Mouse (Mus musculus) G1E (cell line): ENCODE results near the gene Alg6. TPM values are rescaled to one million over a fixed set of nuclear protein-coding genes. Genes with fewer than 3 reads are reported as not detected.

Source experiments
- ATAC-seq: 2 replicates; pipeline ENCODE4 v1.8.0; 2016; ENCODE audit warnings: mild to moderate bottlenecking; ENCODE audit not compliant: insufficient number of reproducible peaks, poor library complexity, low FRiP score, severe bottlenecking; ENCODE audit errors: extremely low read depth
- DNase-seq: peaks from one replicate; pipeline ENCODE4 v3.0.0; 2012; ENCODE audit warnings: low spot score
- H3K27me3 ChIP-seq: 2 replicates; pipeline ENCODE4 v1.6.1; 2012; ENCODE audit warnings: mild to moderate bottlenecking, low read length, inconsistent platforms; ENCODE audit not compliant: insufficient read depth
- H3K36me3 ChIP-seq: replicated peaks from 2 replicates; pipeline ENCODE3; 2012; ENCODE audit warnings: mild to moderate bottlenecking, inconsistent platforms
- H3K4me1 ChIP-seq: 2 replicates; pipeline ENCODE4 v1.6.1; 2012; ENCODE audit warnings: low read depth, low read length, inconsistent platforms, mixed read lengths; ENCODE audit not compliant: insufficient read depth
- H3K4me3 ChIP-seq: 2 replicates; pipeline ENCODE4 v1.5.1; 2012; ENCODE audit warnings: low read depth, mild to moderate bottlenecking, inconsistent platforms, low read length, moderate library complexity, mixed read lengths
- H3K9me3 ChIP-seq: replicated peaks from 2 replicates; pipeline ENCODE4 v1.6.1; 2012; ENCODE audit warnings: inconsistent platforms
- CTCF ChIP-seq: IDR thresholded peaks from 2 replicates; pipeline ENCODE4 v1.5.1; 2012; ENCODE audit warnings: low read depth, low read length, inconsistent platforms, mixed read lengths
- GATA1 ChIP-seq: IDR thresholded peaks from 2 replicates; pipeline ENCODE4 v1.6.1; 2012; ENCODE audit warnings: borderline replicate concordance, low read length, inconsistent platforms, mixed read lengths
- GATA2 ChIP-seq: IDR thresholded peaks from 2 replicates; pipeline ENCODE4 v1.6.1; 2012; ENCODE audit warnings: low read depth, low read length, inconsistent platforms, borderline replicate concordance
- POLR2AphosphoS5 ChIP-seq: IDR thresholded peaks from 2 replicates; pipeline ENCODE4 v1.6.1; 2012; ENCODE audit warnings: low read depth, low read length, inconsistent platforms; ENCODE audit not compliant: insufficient replicate concordance
- TAL1 ChIP-seq: conservative IDR thresholded peaks from 2 replicates; pipeline ENCODE4 v1.6.1; 2012; ENCODE audit warnings: low read depth, low read length, inconsistent platforms, mixed read lengths
- polyA plus RNA-seq: library from polyadenylated mRNA; stranded (reverse); fragments of >175 nt; gene quantifications from 2 replicates; pipeline ENCODE4 v1.2.3, GENCODE M21; 2012
- total RNA-seq, 2 experiments: library from RNA; stranded (forward) in 1 of 2; stranded (reverse) in 1 of 2; fragments of 200-1000 nt in 1 of 2; fragments of >200 nt in 1 of 2; fragmentation: Nextera tagmentation in 1 of 2; gene quantifications; 2 replicates each; pipeline ENCODE4 v1.2.3; 2014 to 2017

Alg6 gene
- total RNA-seq (2014; fragmentation: Nextera tagmentation) (47.7 and 50.5 TPM in 2 replicates), total RNA-seq (2017) (21.8 and 22.0 TPM in 2 replicates), polyA plus RNA-seq (0.42 and 0.54 TPM in 2 replicates)

GRCm38 (mm10) chr4:99714904-99715782 lies at the start of gene Alg6:
Gene Alg6 (plus strand): TSS chr4:99715664.
- DNase-seq (peak; percentile 81), ATAC-seq (peak; percentile 79)
- no peak for TF ChIP-seq TAL1
- TF ChIP-seq GATA2: no peak
- TF ChIP-seq GATA1: no peak
- TF ChIP-seq POLR2AphosphoS5: no peak
- TF ChIP-seq CTCF: no peak
- H3K4me3 ChIP-seq: peak within 1 kb of the TSS; percentile 89
- H3K4me1 ChIP-seq: peaks cover 45% of the 10 kb centered on the region
- H3K36me3 ChIP-seq: peaks cover 25% of the 10 kb centered on the region
- no peaks in the 10 kb centered on the region for H3K9me3 ChIP-seq
- H3K27me3 ChIP-seq: peaks cover 3% of the 10 kb centered on the region

GRCm38 (mm10) chr4:99670203-99670851 lies 45.1 kb upstream of the Alg6 start:
- no peak overlapping the region for H3K4me3 ChIP-seq
- H3K4me1 ChIP-seq: no peaks in the 10 kb centered on the region
- DNase-seq: no peak
- ATAC-seq: no peak
- no peaks in the 10 kb centered on the region for H3K36me3 ChIP-seq
- H3K9me3 ChIP-seq: no peaks in the 10 kb centered on the region
- TF ChIP-seq GATA1: no peak
- TF ChIP-seq POLR2AphosphoS5: no peak
- TF ChIP-seq GATA2: no peak
- TF ChIP-seq CTCF: no peak
- no peak for TF ChIP-seq TAL1
- no peaks in the 10 kb centered on the region for H3K27me3 ChIP-seq

GRCm38 (mm10) chr4:99675191-99675590 lies 40.3 kb upstream of the Alg6 start:
- no peaks in the 10 kb centered on the region for H3K36me3 ChIP-seq
- no peaks in the 10 kb centered on the region for H3K9me3 ChIP-seq
- no peak for ATAC-seq
- no peaks in the 10 kb centered on the region for H3K4me1 ChIP-seq
- no peaks in the 10 kb centered on the region for H3K27me3 ChIP-seq
- TF ChIP-seq POLR2AphosphoS5 (no peak), CTCF (no peak), GATA2 (no peak), TAL1 (no peak), GATA1 (no peak)
- DNase-seq: no peak
- no peak overlapping the region for H3K4me3 ChIP-seq

GRCm38 (mm10) chr4:99683941-99684340 lies 31.5 kb upstream of the Alg6 start:
- Histone ChIP-seq H3K36me3 (no peaks in the 10 kb centered on the region), H3K4me3 (no peak overlapping the region), H3K27me3 (no peaks in the 10 kb centered on the region), H3K9me3 (no peaks in the 10 kb centered on the region), H3K4me1 (no peaks in the 10 kb centered on the region)
- DNase-seq: no peak
- TF ChIP-seq TAL1: no peak
- no peak for TF ChIP-seq CTCF
- TF ChIP-seq GATA1: no peak
- TF ChIP-seq POLR2AphosphoS5: no peak
- TF ChIP-seq GATA2: no peak
- ATAC-seq: no peak

GRCm38 (mm10) chr4:99686308-99686707 lies 29.2 kb upstream of the Alg6 start:
- no peaks in the 10 kb centered on the region for H3K27me3 ChIP-seq
- TF ChIP-seq CTCF: no peak
- TF ChIP-seq POLR2AphosphoS5: no peak
- TF ChIP-seq TAL1: no peak
- no peak for TF ChIP-seq GATA2
- TF ChIP-seq GATA1: no peak
- DNase-seq: no peak
- H3K9me3 ChIP-seq: no peaks in the 10 kb centered on the region
- ATAC-seq: no peak
- H3K4me3 ChIP-seq: no peak overlapping the region
- no peaks in the 10 kb centered on the region for H3K4me1 ChIP-seq
- no peaks in the 10 kb centered on the region for H3K36me3 ChIP-seq
